7 mouse cellular contexts compared by ENCODE assay signal in the genomic region with DNA sequence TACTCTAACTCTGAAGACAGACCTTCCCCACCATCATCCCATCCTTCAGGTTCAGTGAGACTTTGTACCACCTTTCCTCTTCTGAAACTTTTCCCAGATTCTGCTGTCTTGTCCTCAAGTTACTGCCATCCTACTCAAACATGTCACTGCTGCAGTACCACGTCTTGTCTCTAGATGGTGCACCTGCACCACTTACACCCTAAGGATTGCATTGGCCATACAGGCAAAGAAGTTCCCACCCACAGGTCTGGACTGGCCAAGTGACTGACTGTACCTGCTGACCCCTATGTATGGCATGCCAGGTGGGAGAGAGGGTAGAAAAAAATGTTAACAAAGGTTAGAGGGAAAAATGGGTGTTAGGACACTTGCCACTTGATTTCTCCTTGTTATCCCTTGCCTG. TPM values are rescaled to one million over a fixed set of nuclear protein-coding genes. Genes with fewer than 3 reads are reported as not detected.
DNase-seq lines count a peak whose midpoint lies in the region; ATAC-seq and TF ChIP-seq lines count a peak whose summit lies in the region.

No protein-coding gene starts in this region.

- no peaks in the 10 kb centered on the region for H3K9me3 ChIP-seq in midbrain, embryonic 13.5 days

- no peak for TF ChIP-seq POLR2A in small intestine, adult 2 months (IDR thresholded peaks at IDR 0.05; ENCODE audit: low read depth, low read length)

- no peak overlapping the region for H3K4me2 ChIP-seq in midbrain, embryonic 13.5 days (replicated peaks)

- H3K9ac ChIP-seq in midbrain, embryonic 13.5 days (replicated peaks), result no peak overlapping the region

- H3K27ac ChIP-seq in midbrain, embryonic 13.5 days, result no peak overlapping the region
- no peak overlapping the region for H3K27ac ChIP-seq in small intestine, adult 2 months (ENCODE audit: insufficient read depth, low read depth, low read length)

- H3K4me1 ChIP-seq in midbrain, embryonic 13.5 days (replicated peaks), result no peaks in the 10 kb centered on the region
- H3K4me1 ChIP-seq in small intestine, adult 2 months (ENCODE audit: control insufficient read depth, insufficient read depth, insufficient read length, low read length), result no peaks in the 10 kb centered on the region

- intact Hi-C loops in left cerebral cortex, postnatal 36 days (cut with DNase I), result no loop called here

- TF ChIP-seq CTCF in small intestine, adult 2 months (IDR thresholded peaks at IDR 0.05; ENCODE audit: extremely low read depth, insufficient read length, insufficient replicate concordance, low read depth, low read length), result peak; percentile 68; the same call in 1 of the 2 replicates

- DNase-seq in adrenal gland, adult 2 months, result peak; percentile 83
- peak; percentile 88 for DNase-seq in embryo, embryonic 10.5 days (ENCODE audit: low spot score)
- peak; percentile 64 for DNase-seq in gastrocnemius, postnatal 25 days
- DNase-seq in kidney, adult 11 months, result peak; percentile 75
- peak; percentile 74 to 84 for DNase-seq in left cerebral cortex, postnatal 36 days (ENCODE audit: low spot score in 2 of 2)

- no peaks in the 10 kb centered on the region for H3K27me3 ChIP-seq in midbrain, embryonic 13.5 days
- no peaks in the 10 kb centered on the region for H3K27me3 ChIP-seq in small intestine, adult 2 months (ENCODE audit: control insufficient read depth, insufficient read depth, low read length)

- ATAC-seq in midbrain, embryonic 13.5 days, result peak; percentile 83

- H3K4me3 ChIP-seq in midbrain, embryonic 13.5 days (replicated peaks), result no peak overlapping the region
- no peak overlapping the region for H3K4me3 ChIP-seq in small intestine, adult 2 months (ENCODE audit: low read depth, low read length)

- 0% methylated on average over 1 of the region's 1 CpGs for WGBS in midbrain, embryonic 13.5 days
- 0% methylated on average over 1 of the region's 1 CpGs for WGBS in small intestine, adult 2 months

- peaks cover 28% of the 10 kb centered on the region for H3K36me3 ChIP-seq in midbrain, embryonic 13.5 days
- peaks cover 31% of the 10 kb centered on the region; the same call in 1 of the 2 replicates for H3K36me3 ChIP-seq in small intestine, adult 2 months (ENCODE audit: control insufficient read depth, insufficient read depth, low read length)

RNA-seq across cellular contexts. Expression of gene Tex264, which starts 10.2 kb away (rescaled TPM):
- 100 to 1,000 TPM; 128 to 130 TPM for total RNA-seq in adrenal gland, adult 2 months (2021)
- 230 and 245 TPM in 2 replicates for polyA plus RNA-seq in adrenal gland, adult 2 months (2012; rRNA removed)
- total RNA-seq in gastrocnemius, postnatal 25 days (2021), result 10 to 100 TPM; 24.3 to 28.8 TPM
- 100 to 1,000 TPM; 104 to 109 TPM for total RNA-seq in left cerebral cortex, postnatal 36 days (2021)
- 36.8 and 36.9 TPM in 2 replicates for polyA plus RNA-seq in midbrain, embryonic 13.5 days (2015; fragmentation: Nextera tagmentation; extraction: Ambion mirVana)
- 50.1 and 77.9 TPM in 2 replicates for polyA plus RNA-seq in small intestine, adult 2 months (2012; rRNA removed)

RNA-seq across cellular contexts. Expression of gene Grm2, which starts 19.6 kb away (rescaled TPM):
- not detected for total RNA-seq in adrenal gland, adult 2 months (2021)
- not detected in 2 replicates for polyA plus RNA-seq in adrenal gland, adult 2 months (2012; rRNA removed)
- not detected for total RNA-seq in gastrocnemius, postnatal 25 days (2021)
- total RNA-seq in left cerebral cortex, postnatal 36 days (2021), result 10 to 100 TPM; 53.5 to 72.7 TPM
- 7.7 and 9.6 TPM in 2 replicates for polyA plus RNA-seq in midbrain, embryonic 13.5 days (2015; fragmentation: Nextera tagmentation; extraction: Ambion mirVana)
- polyA plus RNA-seq in small intestine, adult 2 months (2012; rRNA removed), result 0.14 TPM in 1 of 2 replicates, not detected in the other

RNA-seq across cellular contexts. Expression of gene Iqcf6, which starts 49.1 kb away (rescaled TPM):
- not detected for total RNA-seq in adrenal gland, adult 2 months (2021)
- not detected in 2 replicates for polyA plus RNA-seq in adrenal gland, adult 2 months (2012; rRNA removed)
- total RNA-seq in gastrocnemius, postnatal 25 days (2021), result not detected
- total RNA-seq in left cerebral cortex, postnatal 36 days (2021), result not detected
- not detected in 2 replicates for polyA plus RNA-seq in midbrain, embryonic 13.5 days (2015; fragmentation: Nextera tagmentation; extraction: Ambion mirVana)
- not detected in 2 replicates for polyA plus RNA-seq in small intestine, adult 2 months (2012; rRNA removed)

Comparison
In these comparisons a context has a peak if more than half of its experiments do, and no peak if none do; other contexts are left out.
1. RNA of gene Grm2, which starts 19.6 kb away (total RNA-seq): 53.5 to 72.7 TPM in left cerebral cortex, postnatal 36 days; not detected in adrenal gland, adult 2 months and not detected in gastrocnemius, postnatal 25 days; every median in the first group is over 10 times any median in the second.
2. Peak in every context shown above with its lines, with median percentiles within 50 percentile points of each other: DNase-seq.